Mouse (Mus musculus): ENCODE data around the gene Prok2.

The Prok2 gene

GRCm38 (mm10) chr6:99692916-99693841 lies 33.0 kb downstream of the Prok2 start:
- DNase-seq (ENCODE audit: low read depth, low spot score) = no peak

- no peak for DNase-seq (ENCODE audit: low read depth, low spot score)
These were observed 33.8 kb downstream of the Prok2 start, which contains the start of gene Gpr27 for GRCm38 (mm10) chr6:99692206-99692915. TSS of gene Gpr27 (plus strand) at chr6:99692679.

GRCm38 (mm10) chr6:99691666-99692205 lies 34.5 kb downstream of the Prok2 start:
- DNase-seq (ENCODE audit: low read depth, low spot score) = no peak

DNA sequence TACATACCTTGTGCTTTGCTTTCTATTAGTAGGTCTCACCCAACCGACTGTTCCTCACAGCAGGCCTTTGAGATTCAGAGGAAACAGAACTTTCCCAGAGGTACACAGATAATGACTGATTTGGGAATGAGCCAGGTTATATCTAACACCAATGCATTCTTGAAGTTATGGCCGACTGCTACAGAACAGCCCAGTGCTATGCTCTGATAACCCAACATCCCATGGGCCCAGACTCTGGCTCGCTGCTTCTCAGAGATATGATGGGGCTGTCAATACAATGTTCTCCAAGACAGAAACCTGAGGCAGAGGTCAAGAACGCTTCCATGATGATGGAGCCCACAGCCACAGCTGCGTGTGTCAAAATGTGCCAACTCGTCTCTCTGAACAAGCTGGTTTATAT lies 37.7 kb downstream of the Prok2 start:
- DNase-seq (ENCODE audit: low read depth, low spot score) = no peak

- DNase-seq (ENCODE audit: low read depth, low spot score) = peak; percentile 11
These were observed 41.3 kb downstream of the Prok2 start for GRCm38 (mm10) chr6:99684899-99685298.

DNA sequence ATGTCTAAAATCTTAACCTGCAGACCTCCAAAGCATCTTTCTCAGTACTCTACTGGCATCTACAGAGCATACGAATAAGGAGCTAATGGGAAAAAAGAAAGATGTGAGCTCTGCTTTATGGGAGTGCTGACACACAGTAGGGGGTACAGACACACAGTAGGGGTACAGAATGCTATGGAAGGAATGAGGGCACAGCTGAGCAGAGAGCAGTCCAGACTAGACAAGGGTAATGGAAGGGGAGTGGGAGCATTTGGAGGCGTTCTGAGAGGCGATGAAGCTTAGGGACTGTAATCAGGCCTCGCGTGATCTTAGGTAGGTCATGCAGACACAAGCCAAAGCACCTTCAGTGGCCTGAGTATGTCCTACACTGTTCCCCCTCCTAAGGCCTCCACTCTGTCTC lies 42.2 kb downstream of the Prok2 start:
- DNase-seq (ENCODE audit: low read depth, low spot score) = no peak

DNA sequence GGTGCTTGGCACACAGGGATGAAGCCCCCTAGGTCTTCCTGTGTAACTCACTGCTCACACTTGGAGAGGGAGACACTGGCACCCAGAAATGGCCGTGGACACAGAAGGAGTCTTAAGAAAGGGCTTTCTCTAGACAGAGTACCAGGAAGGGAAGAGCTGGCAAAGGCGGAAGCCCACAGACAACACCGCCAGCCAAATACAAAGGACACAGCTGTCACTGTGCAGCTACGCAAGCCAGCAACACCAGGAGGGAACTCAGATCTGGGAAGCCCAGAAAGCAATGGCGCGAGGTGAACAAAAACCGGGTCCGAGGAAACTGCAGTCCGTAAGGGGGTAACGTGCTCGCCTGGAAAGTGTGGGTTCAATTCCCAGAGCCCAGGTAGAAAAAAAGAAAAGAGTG lies 48.1 kb downstream of the Prok2 start:
- DNase-seq (ENCODE audit: low read depth, low spot score) = no peak

GRCm38 (mm10) chr6:99677325-99677724 lies 48.9 kb downstream of the Prok2 start:
- DNase-seq (ENCODE audit: low read depth, low spot score) = no peak

GRCm38 (mm10) chr6:99674482-99674881 lies 51.7 kb downstream of the Prok2 start:
- DNase-seq (ENCODE audit: low read depth, low spot score) = no peak

GRCm38 (mm10) chr6:99671768-99672167 lies 54.4 kb downstream of the Prok2 start:
- DNase-seq (ENCODE audit: low read depth, low spot score) = no peak

DNA sequence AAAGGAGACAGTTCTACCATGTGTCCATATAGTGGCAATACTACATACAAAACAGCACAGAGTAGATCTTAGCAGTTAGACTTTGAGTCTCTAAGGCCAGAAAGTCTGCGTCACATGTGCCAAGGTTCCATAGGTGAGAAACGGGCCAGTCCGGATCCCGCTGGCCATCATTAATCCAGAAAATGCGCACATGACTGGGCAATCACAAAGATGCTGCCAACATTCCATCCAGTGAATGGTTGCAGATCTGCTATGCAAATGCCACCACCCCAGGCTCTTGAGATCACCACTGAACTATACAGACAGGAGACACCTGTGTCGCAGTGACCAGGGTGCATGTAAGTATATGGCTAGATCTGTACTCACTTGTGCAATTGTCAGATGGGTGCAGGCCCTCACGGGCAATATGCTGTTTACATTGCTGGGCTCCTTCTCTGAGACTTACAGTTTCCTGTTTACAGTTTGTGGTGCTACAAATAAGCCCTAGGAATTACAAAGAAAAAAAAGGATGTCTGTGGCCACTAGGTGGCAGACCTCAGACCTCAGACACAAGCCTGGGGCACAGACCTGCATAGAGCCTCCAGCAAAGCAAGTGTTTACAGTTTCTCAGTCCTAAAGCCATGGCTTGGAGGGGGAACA lies 55.6 kb downstream of the Prok2 start:
- DNase-seq (ENCODE audit: low read depth, low spot score) = no peak

DNA sequence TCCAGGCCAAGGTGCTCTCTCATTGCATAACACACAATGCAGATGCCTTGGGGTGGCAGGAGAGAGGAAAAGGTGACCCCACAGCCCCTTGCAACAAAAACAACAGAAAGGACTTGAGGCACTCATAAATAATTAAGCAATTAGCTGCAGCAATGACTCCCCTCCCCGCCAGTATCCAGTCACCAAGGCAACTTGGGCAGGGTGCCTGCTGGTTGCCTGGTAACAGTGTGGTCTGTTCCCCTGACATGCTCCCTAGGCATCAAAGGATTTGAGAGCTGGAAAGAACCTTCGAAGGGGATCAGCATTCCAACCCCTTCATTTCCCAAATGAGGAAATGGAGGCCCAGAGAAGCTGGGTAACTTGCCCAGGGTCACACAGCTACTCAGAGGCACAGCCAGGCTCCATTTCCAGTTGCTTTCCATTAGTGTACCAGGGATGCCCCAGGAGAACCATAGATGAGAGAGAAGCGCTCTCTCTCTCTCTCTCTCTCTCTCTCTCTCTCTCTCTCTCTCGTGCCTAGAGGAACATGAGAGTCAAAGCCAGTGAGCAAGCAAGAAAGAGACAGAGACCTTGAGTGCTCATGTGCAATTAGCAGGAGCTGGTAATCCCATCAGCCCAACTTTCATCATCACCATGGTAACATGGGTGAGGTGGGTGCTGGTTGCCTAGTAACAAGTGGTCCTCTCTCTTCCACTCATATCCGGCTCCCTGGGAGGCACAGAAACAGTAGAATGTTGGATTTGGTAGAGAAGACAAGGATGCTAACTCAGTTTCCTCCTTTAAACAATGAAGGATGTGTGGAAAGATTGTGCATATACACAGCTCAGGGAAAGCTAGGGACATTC lies 56.5 kb downstream of the Prok2 start:
- DNase-seq (ENCODE audit: low read depth, low spot score) = no peak

GRCm38 (mm10) chr6:99667290-99667689 lies 58.9 kb downstream of the Prok2 start:
- DNase-seq (ENCODE audit: low read depth, low spot score) = no peak

- DNase-seq (ENCODE audit: low read depth, low spot score) = no peak
These were observed 59.6 kb downstream of the Prok2 start, which contains the start of the genes Eif4e3 and Gm20696 for GRCm38 (mm10) chr6:99666318-99667171. TSS of gene Eif4e3 (minus strand) at chr6:99666771. TSS of gene Gm20696 (minus strand) at chr6:99666797.

DNA sequence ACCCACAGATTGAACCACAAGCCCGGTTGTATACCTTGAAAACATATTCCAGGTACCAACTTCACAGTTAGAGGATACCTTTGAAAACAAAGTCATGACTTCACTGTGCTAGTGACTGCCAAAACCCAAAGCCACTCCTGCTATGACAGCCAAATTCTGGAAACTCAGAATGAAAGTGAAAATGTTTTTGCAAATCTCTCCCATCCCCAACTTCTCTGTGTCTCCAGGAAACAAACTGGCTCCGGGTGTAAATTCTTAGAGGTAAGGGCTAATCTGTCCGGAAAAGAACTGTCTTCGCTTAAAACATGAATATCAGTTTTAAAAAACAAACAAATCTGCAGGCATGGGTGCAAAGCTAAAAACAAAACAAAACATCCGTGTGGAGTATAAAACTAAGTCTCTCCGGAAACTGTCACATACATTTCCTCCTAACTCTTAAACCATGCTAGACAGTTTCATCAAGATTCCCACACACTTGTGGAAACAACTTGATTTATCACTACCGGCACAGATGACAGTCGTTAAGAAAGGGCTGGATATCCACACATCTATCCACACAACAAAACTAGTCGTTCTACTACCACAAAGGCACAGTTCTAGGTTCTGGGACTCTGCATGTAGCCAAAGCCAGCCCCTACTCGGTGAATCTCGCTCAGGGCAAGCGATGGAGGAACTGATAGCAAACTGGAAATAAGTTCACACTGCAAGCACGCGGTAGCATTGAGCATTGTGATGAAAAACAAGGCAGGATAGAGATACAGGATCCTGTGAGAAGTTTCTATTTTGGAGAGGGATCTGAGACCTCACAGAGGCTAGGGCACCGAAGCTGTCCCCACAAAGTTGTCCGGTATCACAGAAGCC lies 60.5 kb downstream of the Prok2 start:
- no peak for DNase-seq (ENCODE audit: low read depth, low spot score)

DNA sequence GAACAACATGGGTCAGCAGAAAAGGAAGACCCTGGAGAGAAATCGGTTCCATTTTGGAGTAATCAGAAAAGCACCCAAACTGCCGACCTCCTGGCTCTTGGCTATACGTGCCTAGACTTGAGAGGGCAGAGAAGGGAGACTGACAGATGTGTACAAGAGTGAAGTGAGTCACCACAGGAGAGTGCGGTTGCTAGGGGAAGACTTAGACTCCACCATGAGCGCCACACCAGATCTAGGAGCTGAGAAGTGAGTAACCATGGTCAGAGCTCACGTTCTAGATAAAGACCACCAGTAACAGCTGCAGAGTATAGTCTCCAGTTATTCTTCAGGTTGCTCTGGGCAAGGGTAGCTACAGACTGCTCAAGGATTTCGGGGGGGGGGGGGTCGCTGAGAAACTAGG lies 63.0 kb downstream of the Prok2 start:
- DNase-seq (ENCODE audit: low read depth, low spot score) = no peak

All from c-Kit-negative CD71-positive TER-119-positive erythroid progenitor cells, embryonic 14.5 days (primary cell).